Mouse (Mus musculus) brain, adult 2 months (tissue): ENCODE measurements at regions not wholly inside any gene's neighbourhood (a gene's known extent, or its start where the extent isn't known, plus 50 kb on each side); places are given as distances from the start of the nearest gene placed in this dataset.

Experiments
- DNase-seq: peaks from one replicate; pipeline ENCODE4 v3.0.0; 2011; ENCODE audit warnings: low read depth, low spot score

DNA sequence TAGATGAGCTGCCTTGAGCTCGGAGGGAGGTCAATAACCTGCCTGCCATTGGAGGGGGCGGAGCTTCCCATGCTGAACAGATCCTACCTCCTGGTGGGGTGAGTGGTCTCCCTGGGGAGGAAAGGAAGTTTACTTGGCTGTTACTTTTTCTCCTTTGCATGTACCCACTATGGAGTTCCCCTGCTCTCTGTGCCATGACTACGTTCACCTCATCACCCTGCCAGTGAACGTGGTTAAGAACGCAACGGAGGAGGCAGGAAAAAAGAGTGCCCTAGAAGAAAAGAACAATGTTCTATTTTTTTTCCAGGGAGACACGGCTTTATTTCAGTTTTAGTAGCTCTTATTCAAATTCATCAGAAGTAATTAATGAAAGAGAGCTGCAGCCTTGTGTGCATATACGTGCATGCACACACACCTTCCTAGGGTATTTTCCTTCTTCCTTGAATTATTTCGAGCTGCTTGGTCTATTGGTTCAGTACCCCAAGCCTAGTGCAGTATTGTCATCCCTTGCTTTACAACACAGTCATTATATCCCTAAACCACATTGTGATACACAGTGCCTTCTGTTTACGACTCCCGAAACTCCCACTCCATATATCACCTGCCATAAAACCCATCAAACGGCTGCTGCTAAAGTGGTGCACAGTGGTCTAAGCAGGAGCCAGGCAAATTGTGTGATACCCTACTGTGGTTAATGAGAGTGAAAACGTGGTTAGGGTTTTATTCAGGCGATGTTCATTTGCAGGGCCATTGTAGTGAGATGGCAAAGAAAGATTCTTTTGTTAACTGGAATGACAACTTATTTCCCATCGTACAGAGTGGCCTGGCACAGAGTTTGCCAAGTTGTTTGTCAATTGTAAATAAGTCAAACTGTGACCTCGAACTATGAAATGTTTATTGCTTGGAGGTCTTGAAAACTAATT is 608.0 kb downstream of the Bcl11a start:
- peak; percentile 10 for DNase-seq

DNA sequence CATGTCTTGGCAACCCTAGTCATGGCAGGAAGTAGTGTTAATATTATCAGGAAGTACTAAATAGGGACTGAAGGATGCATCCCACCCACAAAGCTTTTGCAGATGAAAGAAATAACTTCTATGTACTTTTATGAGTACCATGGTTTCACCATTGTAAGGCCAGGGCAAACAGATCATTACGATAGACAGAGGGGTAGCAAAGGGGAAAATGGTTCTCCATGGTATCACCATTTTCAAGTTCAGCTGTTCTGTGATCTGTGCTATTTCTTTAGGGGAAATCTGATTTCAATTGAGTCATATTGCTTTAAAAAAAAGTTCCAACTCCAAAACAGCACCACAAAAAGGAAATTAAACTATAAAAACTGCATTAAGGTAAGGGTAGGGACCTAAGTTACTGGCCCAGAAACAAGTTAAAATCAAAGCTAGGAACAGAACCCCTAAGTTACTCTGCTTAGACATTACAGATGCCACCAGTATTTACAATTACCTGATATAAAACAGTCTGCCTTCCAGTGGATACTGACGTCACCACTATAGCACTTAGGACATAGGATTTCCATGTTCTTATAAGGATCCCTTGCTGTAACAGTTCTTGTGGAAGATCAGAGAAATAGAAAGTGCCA is 610.4 kb downstream of the Bcl11a start:
- no peak for DNase-seq

DNA sequence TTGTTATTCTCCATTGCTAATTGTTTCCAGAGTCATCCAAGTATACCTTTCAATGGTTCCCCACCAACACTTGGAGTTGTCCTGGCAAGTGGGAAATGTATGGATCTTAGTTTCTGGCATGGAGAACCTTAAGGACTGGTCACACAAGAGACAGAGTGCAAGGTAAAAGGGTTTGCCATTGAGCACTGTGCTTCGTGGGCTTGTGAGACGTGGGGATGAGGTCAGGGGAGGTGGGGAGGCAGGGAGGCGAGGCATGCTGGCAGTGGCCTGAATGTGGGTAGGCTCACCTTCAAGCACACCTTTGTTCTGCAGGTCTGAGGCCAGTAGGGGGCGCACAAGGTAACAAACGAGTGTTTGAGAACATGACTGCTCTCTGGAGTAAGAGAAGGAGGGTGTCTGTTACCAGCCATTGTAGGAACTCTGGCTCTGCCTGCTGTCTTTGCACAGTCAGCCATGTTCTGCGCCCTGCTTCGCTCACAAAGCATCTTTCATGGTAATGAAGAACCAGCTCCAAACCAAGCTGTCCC is 612.0 kb downstream of the Bcl11a start:
- peak; percentile 65 for DNase-seq

DNA sequence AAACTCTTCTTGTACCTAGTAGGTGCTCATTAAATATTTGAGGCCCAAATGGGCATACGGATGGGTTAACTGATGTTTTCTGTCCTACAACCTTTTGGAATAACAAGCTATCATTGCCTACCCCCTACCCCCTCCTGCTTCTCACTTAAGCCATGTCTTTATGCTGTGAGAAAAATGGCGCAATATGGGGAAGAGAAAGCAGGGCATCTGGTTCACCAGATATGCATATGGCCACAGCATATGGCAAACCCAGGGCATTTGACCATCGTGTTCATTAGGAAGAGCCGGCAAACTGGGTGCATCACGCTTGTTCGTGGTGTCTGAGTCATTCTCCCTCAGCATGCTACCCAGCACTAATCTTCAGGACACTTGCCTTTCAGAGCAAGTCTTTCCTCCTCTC is 616.1 kb downstream of the Bcl11a start:
- peak; percentile 34 for DNase-seq

DNA sequence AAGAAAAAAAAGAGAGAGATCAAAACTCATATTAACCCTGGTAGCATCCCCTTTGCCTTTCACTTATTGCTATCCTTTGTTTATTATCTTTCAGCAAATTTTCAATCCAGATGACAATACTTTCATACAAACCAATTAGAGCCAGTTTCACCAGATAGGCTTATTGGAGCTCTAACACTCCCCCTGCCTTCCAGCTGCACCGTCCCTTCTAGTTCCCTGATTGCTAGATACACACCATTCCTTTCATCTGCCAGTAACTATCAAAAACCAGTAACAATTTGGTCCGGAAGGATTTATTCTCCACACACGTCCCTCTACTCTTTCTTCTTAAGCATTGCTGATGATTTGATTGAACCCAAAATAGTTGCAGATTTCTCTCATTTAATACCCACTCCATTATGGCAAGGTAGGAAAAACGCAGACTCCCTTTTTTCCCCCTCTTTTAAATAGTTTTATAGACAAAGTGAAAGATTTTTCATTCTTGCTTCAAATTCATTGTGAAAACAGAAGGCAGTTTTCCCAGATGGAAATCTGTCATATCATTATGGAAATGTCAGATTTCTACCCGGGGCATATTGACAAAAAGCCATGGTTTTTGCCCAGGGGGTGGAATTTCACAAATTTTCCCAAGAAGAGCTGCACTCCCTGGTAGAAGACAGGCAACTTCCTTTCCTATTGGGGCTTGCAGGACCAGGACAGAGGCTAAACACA is 617.3 kb downstream of the Bcl11a start:
- no peak for DNase-seq

DNA sequence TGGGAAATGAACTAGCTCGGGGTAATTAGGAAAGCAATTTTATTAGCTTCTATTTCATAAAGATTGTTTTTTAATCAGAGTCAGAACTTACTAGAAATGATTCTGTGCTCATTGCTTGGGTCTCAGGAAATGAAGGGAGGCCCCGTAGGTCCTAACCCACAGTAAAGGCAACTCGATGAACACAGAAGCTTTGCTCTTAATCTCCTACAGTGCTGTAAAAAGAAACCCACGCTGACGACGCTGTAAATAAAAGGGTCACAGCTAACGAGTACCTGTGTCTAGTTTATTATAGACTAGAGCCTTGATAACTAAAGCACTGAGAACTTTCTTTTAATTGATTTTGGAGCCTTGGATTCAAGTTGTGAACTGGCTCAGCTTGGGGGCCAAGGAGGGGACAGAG is 618.7 kb downstream of the Bcl11a start:
- DNase-seq = no peak

DNA sequence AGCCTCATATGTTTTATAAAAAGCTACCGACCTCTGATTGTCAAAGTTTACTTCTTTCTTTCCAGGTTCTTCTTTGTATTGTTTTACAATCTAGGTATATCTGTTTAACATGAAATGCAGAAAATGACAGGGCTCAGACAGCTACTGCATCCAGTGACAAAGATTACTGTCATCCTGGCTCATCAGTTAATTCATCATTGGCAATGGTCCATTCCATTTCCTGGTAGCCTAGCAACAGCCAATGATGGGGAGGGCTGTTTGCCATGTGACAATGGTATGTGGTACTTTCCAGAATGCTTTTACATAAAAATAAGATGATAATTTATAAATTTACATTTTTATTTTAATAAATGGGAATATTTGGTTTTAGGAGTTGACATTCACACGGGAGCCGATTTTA is 630.9 kb downstream of the Bcl11a start:
- no peak for DNase-seq

DNA sequence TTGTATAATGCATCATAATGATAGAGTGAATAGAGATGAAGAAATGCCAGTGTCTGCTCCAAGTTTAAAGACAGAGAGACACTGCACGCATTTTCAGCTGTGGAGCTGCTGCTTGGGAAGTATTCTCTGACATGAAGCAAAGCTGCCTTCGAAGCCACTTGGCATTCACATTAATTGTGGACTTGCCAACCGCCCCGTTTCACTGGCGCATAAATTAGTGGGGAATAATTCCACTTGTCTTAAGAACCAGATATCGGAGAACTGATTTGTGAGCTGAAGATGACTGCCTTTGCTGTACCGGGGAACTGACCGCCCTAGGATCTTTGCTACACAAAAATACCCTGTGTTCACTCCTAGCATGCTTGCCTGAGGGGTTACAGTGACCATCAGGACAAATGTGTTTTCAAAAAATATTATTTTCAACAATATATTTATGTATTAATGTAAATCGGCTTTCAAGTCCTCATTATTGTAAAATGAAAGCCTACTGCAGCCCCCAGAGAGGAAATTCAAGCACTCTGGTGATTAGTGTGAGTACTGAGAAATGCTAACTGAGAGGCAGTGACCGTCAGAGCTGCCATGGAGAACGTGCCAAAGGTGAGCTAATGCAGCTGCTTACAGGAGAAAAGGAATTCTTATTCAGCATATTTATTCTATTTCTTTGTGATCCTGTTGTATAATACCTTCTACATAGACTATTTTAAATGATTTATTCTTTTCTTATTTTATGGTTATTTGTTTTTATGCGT is 638.9 kb downstream of the Bcl11a start:
- no peak for DNase-seq

DNA sequence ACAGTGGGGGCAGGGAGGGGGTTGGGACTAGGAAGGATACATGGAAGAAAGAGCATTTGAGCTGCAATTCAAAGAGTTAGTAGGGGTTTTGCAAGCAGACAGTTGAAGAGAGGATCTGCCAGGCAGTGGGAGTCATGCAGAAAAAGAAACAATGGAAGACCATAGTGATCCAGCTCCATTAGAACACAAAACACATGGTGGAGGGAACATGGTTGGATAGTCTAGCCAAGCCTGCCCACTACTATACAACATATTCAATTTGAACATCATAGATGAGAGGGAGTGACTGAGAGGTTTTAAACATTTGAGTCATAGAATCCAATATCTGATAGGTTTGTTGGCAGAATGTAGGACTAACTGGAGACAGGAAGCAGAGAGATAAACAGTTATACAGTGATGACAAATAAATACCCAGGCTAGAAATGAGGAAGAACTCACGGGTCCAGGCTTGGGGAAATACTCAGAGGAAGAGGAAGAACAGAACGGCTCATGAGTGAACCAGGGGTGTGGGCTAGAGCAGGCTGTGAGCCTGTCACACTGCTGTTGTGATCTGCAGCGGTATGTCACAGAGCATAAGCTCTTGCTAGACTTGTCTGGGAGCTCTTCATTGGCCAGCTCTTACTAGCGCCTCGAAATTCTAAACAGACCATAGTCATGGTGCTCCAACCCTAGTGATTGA is 646.5 kb downstream of the Bcl11a start:
- DNase-seq = no peak

DNA sequence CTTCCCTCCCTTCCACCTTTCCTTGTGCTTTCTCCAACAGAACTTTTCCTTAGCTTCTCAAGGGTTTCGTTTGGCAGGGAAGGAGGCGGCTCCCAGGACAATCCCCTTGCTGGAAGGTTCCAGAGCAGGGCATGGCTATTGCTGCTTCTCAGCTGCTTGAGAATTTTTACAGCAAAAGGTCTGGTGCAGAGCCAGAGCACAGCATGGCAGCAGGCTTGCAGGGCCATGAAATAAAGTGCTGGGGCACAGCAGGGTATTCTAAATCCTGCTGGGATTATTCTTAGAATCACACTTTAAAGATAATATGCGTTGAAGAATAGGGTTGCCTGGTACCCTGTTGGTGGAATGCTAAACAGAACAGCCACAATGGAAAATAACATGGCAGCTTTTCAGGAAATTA is 648.5 kb downstream of the Bcl11a start:
- no peak for DNase-seq

DNA sequence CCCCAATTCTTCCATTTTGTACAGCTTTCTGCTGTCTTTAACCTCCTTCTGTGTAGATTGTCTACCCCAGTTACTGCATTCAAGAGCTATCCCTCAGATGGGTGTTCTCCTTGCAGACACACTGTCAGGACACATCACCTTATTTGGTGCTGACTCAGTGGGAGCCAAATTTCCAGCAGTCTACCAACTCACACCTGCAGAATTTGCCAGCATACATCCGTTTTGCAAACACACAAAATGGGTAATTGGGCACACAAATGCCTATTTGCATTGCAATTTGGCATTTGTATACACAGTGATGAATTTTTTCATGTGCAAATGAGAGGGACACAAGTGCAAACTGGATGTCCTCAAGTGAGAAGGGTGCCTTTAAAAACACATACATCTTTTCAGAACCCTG is 649.5 kb downstream of the Bcl11a start:
- DNase-seq = peak; percentile 24

DNA sequence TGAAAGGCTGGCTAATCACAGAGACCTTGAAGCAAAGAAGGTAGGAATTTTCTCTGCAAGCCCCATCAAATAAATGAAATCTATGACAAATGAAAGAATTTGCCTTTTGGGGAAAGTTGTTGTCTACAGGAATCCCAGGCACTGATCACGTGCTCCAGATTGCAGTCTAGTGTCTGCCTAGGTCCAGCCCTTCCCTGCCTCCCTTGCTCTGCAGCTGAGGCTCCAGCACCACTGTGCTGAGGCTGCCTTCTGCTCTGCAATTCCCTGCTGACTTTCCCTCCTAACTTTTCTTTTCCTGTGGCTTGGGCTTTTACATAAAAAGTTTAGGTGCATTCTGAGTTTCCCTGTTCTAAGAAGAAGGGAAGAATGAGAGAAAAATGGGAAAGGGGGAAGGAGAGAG is 653.6 kb downstream of the Bcl11a start:
- no peak for DNase-seq

DNA sequence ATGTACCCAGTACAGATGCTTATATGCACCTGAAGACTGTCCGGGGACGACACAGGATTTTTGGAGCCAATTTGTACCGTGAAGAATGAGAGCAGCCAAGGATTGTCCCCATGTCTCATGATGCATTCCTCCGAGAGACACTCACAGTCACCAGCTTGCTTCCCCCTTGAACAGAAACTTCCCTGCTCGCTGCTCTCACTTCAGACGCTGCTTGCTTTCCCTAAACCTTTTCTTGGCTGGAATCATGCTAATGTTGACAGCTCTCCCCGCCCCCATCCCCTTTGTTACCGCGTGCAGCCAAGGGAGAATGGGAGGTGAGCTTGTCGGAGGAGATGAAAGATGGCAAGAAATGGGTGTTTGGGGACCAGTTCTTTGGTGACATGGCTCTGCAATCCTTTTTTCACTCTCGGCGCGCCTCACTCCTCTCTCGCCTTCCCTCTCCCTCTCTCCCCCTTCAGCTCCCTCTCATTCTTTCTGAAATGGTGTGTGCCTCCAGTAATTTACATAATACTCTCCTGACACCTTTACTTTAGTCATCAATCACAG is 661.9 kb downstream of the Bcl11a start:
- peak; percentile 47 for DNase-seq

DNA sequence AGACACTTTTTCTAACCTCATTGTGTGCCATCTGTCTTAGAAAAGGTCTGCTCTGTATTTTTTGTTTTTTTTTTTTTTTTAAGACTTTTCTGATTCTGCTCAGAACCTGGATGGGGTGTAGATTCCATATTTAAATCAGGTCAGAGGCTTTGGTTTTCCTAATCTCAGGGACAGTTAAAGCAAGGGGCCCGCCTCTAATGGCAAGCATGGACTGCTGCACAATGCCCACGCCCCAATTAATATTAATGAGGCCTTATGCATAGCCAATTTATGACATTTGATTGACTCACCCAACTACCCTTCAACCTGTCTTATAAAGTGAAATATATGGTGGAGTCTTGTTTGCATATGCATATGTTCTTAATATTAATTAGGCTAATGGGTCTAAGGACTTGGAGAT is 662.6 kb downstream of the Bcl11a start:
- no peak for DNase-seq

DNA sequence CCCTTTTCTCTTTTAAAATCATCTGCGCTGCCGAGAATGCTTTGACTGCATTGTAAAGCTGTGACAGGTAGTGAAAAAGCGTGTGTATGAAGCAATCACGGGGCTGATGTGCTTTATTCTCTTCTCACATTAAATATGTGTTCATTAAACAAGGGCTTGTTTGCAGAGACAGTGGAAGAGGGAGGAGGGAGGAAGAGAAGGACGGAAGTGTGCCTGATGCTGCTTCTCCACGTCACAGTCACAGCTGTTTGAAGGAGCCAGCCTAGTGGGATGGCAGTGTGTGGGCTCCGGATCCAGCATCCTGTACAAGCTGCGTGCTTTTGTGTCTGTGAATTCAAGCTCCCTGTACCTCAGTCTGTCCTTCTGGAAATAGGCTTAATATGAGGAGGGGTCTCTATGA is 664.7 kb downstream of the Bcl11a start:
- DNase-seq = peak; percentile 87

DNA sequence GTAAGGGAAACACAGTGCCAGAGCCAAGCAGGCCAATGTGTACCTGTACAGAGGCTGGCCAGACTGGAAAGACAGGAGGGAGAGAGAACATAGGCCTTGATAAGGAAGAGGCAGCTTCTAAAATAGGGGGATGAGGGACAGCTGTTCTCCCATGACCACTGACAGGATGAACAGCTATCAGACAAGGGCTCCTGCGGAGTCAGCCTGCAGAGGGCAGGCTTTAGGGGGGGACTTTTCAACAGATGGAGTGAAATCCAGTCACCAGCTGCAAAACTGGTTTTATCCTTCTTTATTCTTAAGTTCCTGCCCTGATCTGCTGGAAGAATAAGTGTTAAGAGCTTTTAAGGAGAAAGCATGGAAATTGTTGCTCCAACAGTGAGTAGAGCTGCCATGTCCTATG is 665.6 kb downstream of the Bcl11a start:
- no peak for DNase-seq

DNA sequence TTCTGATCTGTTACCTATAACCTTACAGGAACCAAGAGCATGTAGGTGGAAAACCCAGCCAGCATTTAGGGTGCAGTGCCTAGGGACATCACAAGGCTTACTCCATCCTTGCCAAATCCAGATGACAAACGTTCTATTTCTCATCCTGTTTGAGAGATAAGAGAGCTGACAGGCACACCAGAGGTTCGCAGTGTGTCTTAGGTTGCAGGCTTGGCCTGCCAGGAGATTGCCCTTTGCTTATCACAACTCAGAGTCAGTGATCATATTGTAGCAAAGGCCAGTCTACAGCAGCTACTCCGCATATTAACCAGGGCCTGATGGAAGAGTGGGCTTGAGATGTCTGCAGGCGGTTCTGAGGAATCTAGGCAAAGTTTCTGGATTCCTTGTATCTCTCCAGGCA is 668.0 kb downstream of the Bcl11a start:
- DNase-seq = no peak

DNA sequence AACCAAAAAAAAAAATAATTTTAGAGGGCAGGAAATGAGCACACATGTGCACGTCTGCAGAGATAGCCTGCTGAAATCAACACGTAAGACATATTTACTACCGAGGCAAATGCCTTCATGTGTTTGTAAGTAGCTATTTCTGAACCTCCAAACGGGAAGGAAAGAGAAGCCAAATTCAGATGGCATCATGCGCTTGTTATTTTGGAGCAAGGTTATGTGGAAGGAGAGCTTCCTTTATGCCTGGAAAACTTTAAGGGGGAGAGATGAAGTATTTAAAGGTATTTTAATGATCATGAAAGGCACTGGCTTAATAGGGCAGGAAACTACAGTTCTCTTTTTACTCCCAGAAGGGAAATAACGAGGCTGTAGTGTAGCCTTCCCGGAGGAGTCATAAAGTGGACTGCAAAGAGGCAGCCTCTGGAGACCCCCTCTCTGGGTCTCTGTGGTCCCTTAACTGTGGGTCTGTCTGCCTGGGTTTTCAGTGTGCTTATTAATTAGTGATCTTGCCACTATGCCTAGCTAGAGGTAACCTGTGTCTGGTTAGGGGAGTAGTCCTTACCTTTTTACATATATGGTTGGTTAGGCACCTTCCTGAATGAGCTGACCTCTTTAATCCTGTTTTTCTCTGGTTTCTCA is 672.4 kb downstream of the Bcl11a start:
- DNase-seq = peak; percentile 35

DNA sequence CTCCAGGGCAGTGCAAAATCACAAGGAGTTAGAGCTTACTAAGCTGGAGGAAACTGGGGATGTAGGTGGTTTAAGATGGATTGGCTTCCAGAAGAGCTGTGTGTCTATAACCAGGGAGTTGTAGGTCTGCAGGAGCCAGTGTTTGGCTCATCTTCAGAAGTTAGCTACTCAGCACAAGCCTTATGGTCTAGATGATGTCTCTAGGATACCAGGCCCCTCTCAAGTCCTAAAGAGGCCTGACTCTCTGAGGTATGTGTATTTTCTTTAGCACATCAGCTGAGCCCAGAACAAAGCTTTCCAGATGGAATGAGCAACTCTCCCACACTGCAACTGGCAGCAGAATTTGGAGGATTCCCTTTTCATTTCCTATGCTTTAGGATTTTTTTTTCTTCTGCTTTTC is 680.3 kb downstream of the Bcl11a start:
- peak; percentile 77 for DNase-seq

DNA sequence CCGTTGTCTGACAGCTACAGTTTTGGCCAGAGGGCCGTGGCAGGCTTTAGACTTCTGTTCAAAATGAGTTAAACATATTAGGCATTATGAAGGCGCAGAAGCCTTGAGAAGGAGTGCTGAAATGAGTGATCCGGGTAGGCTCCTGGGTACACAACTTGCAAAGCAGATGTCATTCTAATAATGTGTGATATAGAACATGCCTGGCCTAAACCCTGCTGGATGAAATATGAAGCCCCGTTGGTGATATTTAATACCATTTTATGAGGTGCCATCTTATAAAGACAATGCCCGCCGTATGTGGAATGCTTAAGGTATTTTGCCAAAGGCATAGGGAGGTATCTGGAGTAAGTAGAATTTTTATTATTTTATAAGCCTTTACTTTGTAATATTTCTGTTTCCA is 705.6 kb downstream of the Bcl11a start:
- no peak for DNase-seq
